Mouse (Mus musculus) testis, adult 10 weeks (tissue): ENCODE data around the gene Plekhm1. TPM values are rescaled to one million over a fixed set of nuclear protein-coding genes. Genes with fewer than 3 reads are reported as not detected.

ENCODE experiments used
- polyA plus RNA-seq: library from polyadenylated mRNA; stranded (reverse); fragments of 350-450 nt; fragmentation: Illumina TruSeq; extraction: RNeasy Lipid Tissue Mini Kit (QIAGEN cat#74804); gene quantifications from one replicate; pipeline ENCODE4 v1.2.3, GENCODE M21; 2014; ENCODE audit warnings: low read depth, low replicate concordance

Gene Plekhm1
- polyA plus RNA-seq, result 0.69 TPM

DNA sequence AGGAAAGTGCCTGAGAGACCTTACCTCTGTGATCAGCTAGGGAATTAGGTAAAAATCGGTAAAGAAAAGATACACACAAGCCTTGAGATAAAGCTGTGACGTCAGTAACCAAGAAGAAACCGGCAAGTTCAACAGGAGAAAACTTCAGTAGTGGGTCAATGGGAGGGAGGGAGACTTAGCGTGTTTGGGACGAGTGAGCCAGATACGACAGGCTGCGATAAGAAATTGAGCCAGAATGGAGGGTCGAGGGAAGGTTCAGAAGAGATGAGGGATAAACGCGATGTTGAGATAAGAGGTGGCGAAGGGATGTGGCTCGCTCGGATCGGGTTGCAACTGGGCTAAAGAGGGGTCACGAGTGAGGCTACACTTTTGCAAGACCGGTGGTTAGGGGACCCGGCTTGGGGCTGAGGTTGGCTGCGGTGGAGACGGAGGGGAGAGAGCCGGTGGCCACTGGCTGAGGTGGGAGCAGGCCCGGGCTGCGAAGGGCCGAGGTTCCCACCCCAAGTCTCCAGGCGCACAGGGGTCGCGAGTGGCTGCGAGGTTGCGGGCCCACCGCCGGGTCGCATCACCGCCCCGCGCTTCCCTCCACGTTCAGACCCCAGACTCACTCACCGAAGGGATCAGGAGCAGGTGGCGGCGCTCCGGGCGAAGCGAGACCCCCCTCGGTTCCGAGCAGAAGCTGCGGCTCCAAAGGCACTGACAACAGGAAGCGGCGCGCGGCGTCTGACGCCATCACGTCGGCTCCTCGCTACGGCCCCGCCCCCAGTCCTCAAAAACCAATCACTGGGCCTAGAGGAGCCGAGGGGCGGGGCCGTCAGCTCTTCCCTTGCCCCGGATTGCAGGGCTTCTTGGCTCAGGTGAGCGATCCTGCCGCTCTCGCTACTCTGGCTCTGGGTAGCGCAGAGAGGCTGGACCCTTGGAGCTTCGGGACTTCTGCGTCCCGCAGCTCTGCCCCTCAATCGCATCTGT, at the start of gene Plekhm1:
Plekhm1 (minus strand) TSS at position 707 of the 969 bp plus-strand sequence.

DNA sequence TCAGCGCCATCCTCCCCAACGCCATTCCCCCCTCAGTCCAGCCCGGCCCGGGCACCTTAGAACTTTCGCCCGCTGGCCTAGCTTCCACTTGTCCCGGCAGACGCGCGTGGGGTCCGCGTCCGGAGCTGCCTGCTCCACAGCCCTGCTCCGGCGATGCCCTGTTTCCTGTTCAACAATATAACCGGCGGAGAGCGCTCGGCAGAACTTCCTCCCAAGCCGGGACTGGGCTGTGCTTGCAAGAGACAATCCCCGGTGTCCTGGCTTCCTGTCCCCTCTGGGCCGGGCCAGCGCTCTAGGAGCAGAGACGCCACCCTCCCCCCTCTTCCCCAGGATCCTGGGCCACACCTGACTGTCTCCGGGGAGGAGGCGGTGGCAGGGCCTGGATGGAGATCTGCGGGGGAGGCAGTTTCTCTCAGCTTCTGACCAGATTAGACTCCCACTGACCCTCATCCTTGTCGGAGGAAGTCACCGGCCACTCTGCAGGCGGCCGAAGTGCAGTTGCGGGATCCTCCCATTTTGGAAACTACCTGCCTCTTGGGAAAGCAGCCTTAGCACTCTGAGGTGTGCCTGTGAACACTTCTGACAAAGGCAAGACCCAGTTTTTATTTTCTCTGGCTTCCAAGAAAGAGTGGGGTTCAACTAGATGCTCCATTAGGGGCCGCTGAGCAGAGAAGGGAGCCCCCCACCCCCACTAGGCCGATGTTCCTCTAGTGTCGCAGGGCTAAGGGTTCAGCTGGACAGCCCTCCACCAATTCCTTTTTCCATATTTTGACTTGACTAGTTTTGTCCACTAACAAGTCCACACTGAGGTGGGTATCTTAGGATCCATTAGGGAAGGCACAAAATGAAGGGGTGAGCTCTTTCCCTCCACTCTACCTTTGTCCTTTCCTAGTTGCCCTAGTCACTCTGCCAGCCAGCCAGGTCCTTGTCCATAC, 49.0 kb downstream of the Plekhm1 start, which contains the start of gene Arhgap27:
Arhgap27 (minus strand) TSS at position 479 of the 935 bp plus-strand sequence.

Other genes starting within 250 kb of the Plekhm1 start
- gene Fmnl1, start 241.6 kb downstream of the Plekhm1 start, polyA plus RNA-seq, result 3.2 TPM
- gene 1700023F06Rik, start 204.1 kb downstream of the Plekhm1 start, polyA plus RNA-seq, result 4.6 TPM
- 47.3 TPM for gene Spata32, start 194.3 kb downstream of the Plekhm1 start, polyA plus RNA-seq
- not detected for gene Map3k14, start 145.2 kb downstream of the Plekhm1 start, polyA plus RNA-seq
- not detected for gene Arhgap27, start 49.0 kb downstream of the Plekhm1 start, polyA plus RNA-seq
- gene Lrrc37a, start 91.9 kb upstream of the Plekhm1 start, polyA plus RNA-seq, result 82.8 TPM
- gene Gm884, start 208.5 kb upstream of the Plekhm1 start, polyA plus RNA-seq, result 178 TPM
- gene Lyzl6, start 226.2 kb upstream of the Plekhm1 start, polyA plus RNA-seq, result 192 TPM
- gene Rprml, start 236.9 kb upstream of the Plekhm1 start, polyA plus RNA-seq, result not detected